Comparison of ENCODE assay signal across 9 mouse cellular contexts in genomic region chr16:28752638-28753118, GRCm38 (mm10). TPM values are rescaled to one million over a fixed set of nuclear protein-coding genes. Genes with fewer than 3 reads are reported as not detected.
DNase-seq lines count a peak whose midpoint lies in the region; ATAC-seq lines count a peak whose summit lies in the region.
"Had no signal": no experiment of that assay in that cellular context is flagged by ENCODE, and none has a peak within 500 bp of the region (broad histone marks: within the 10 kb centered on the region; RNA-seq: fewer than 3 reads in every experiment).

Gene Fgf12 (minus strand): TSS chr16:28753068.

- peak within 1 kb of the TSS; percentile 50 for H3K4me3 ChIP-seq in midbrain, embryonic 14.5 days (replicated peaks; ENCODE audit: low read depth, low read length)
- H3K4me3 ChIP-seq: erythroblast, embryonic 14.5 days had no signal

- 0 out of 2 replicates have a peak, but pooled peaks cover 3% of the 10 kb centered on the region for H3K4me1 ChIP-seq in midbrain, embryonic 14.5 days (ENCODE audit: control insufficient read depth, insufficient read depth, low read length)

- peak in 1 of 2 experiments; percentile 13 for DNase-seq in heart, adult 18-20 months
- no peak for DNase-seq in heart, adult 9 months (ENCODE audit: low spot score in 2 of 2)
- DNase-seq in cerebellum, adult 8-10 months = peak; percentile 65
- no peak for DNase-seq in heart, adult 8-10 months (ENCODE audit: low spot score)
- peak; percentile 7 for DNase-seq in layer of hippocampus, adult 9-10 months (ENCODE audit: low spot score)
- DNase-seq in midbrain, embryonic 14.5 days = peak; percentile 63
- DNase-seq in urinary bladder, postnatal 36 days (ENCODE audit: low spot score in 2 of 2) = no peak

- H3K27ac ChIP-seq in midbrain, embryonic 14.5 days (replicated peaks; ENCODE audit: low read depth, low read length) = peak within 1 kb of the TSS; percentile 78

- ATAC-seq in midbrain, embryonic 14.5 days (ENCODE audit: low FRiP score, low TSS enrichment) = peak; percentile 61
- no peak for ATAC-seq in inflammation-experienced regulatory T-cells, adult 6 months

- H3K36me3 ChIP-seq in midbrain, embryonic 14.5 days (ENCODE audit: control insufficient read depth, insufficient read depth, low read length) = no peaks in the 10 kb centered on the region

- under 1% methylated on average over 16 of the region's 16 CpGs for WGBS in midbrain, embryonic 14.5 days

- H3K9me3 ChIP-seq in midbrain, embryonic 14.5 days (ENCODE audit: control insufficient read depth, low read length) = no peaks in the 10 kb centered on the region

- no peaks in the 10 kb centered on the region for H3K27me3 ChIP-seq in midbrain, embryonic 14.5 days (ENCODE audit: control insufficient read depth, insufficient read depth, low read length)

- H3K4me2 ChIP-seq in midbrain, embryonic 14.5 days (ENCODE audit: low read length) = peak within 1 kb of the TSS; percentile 90

- H3K9ac ChIP-seq in midbrain, embryonic 14.5 days (replicated peaks; ENCODE audit: low read length) = peak within 1 kb of the TSS; percentile 66

RNA-seq across cellular contexts. Expression of gene Fgf12, which starts in this region (rescaled TPM):
- 10 to 100 TPM; 12.2 to 13.2 TPM for total RNA-seq in heart, adult 18-20 months (2021)
- 10 to 100 TPM in 3 of 4 experiments, 1 to 10 TPM in 1; 9.0 to 15.3 (median 13.0) TPM for total RNA-seq in heart, adult 8-10 months (2022)
- polyA plus RNA-seq in midbrain, embryonic 14.5 days (2014; fragmentation: Nextera tagmentation; extraction: Ambion mirVana) = 32.1 and 46.1 TPM in 2 replicates
- polyA plus RNA-seq in inflammation-experienced regulatory T-cells, adult 6 months (2017; shearing (Covaris generic)) = under 1 TPM in 1 of 3 experiments, not detected in 2; 0.30 TPM
- polyA plus RNA-seq: erythroblast, embryonic 14.5 days had no signal

Comparison
In these comparisons a context has a peak if more than half of its experiments do, and no peak if none do; other contexts are left out.
1. RNA of gene Fgf12 (polyA plus RNA-seq): 32.1 to 46.1 TPM in midbrain, embryonic 14.5 days; 0.30 TPM in inflammation-experienced regulatory T-cells, adult 6 months; every median in the first group is over 10 times any median in the second.
2. DNase-seq: peak in cerebellum, adult 8-10 months (single experiment), layer of hippocampus, adult 9-10 months (single experiment) and midbrain, embryonic 14.5 days (single experiment); none in heart, adult 9 months (0 of 2), heart, adult 8-10 months (single experiment) and urinary bladder, postnatal 36 days (0 of 2).